11 mouse cellular contexts compared by ENCODE assay signal in genomic region chr1:86614269-86614668, GRCm38 (mm10). TPM values are rescaled to one million over a fixed set of nuclear protein-coding genes. Genes with fewer than 3 reads are reported as not detected.
DNase-seq lines count a peak whose midpoint lies in the region; ATAC-seq and TF ChIP-seq lines count a peak whose summit lies in the region.
"Had no signal": no experiment of that assay in that cellular context is flagged by ENCODE, and none has a peak within 500 bp of the region (broad histone marks: within the 10 kb centered on the region; RNA-seq: fewer than 3 reads in every experiment).

No protein-coding gene starts in this region.

- DNase-seq in heart, postnatal 0 days (ENCODE audit: low spot score): peak; percentile 16
- no peak for DNase-seq in heart, adult 11 months
- peak; percentile 46 for DNase-seq in lung, postnatal 0 days (ENCODE audit: low spot score)
- no peak for DNase-seq in lung, postnatal 14 days
- peak; percentile 34 for DNase-seq in mesoderm, embryonic 11.5 days (ENCODE audit: low read depth, low spot score)
- DNase-seq in urinary bladder, postnatal 25 days (ENCODE audit: low spot score): no peak
- no peak for DNase-seq in urinary bladder, postnatal 36 days (ENCODE audit: low spot score in 2 of 2)

- H3K36me3 ChIP-seq in heart, postnatal 0 days (replicated peaks; ENCODE audit: control insufficient read depth, insufficient read depth, low read length): no peaks in the 10 kb centered on the region
- H3K36me3 ChIP-seq in lung, postnatal 0 days (ENCODE audit: insufficient read depth, low read length): no peaks in the 10 kb centered on the region
- H3K36me3 ChIP-seq: heart, embryonic 15.5 days had no signal

- no peak overlapping the region for H3K9ac ChIP-seq in heart, postnatal 0 days (replicated peaks; ENCODE audit: low read depth, low read length)
- H3K9ac ChIP-seq in lung, postnatal 0 days (replicated peaks; ENCODE audit: low read depth): no peak overlapping the region
- H3K9ac ChIP-seq: embryonic facial prominence, embryonic 13.5 days; heart, embryonic 15.5 days; neural tube, embryonic 12.5 days had no signal

- H3K27me3 ChIP-seq in heart, postnatal 0 days (ENCODE audit: control insufficient read depth, insufficient read depth, low read length): no peaks in the 10 kb centered on the region
- H3K27me3 ChIP-seq in lung, postnatal 0 days (replicated peaks; ENCODE audit: insufficient read depth, low read length): no peaks in the 10 kb centered on the region
- H3K27me3 ChIP-seq: embryonic facial prominence, embryonic 13.5 days; heart, embryonic 15.5 days; neural tube, embryonic 12.5 days had no signal

- TF ChIP-seq CTCF in heart, postnatal 0 days (IDR thresholded peaks at IDR 0.05; ENCODE audit: low read depth): peak; percentile 47
- peak; percentile 63 for TF ChIP-seq CTCF in lung, postnatal 0 days (IDR thresholded peaks at IDR 0.05)

- H3K9me3 ChIP-seq in heart, postnatal 0 days (replicated peaks; ENCODE audit: control insufficient read depth, low read length): no peaks in the 10 kb centered on the region
- H3K9me3 ChIP-seq in lung, postnatal 0 days (ENCODE audit: low read length): no peaks in the 10 kb centered on the region
- H3K9me3 ChIP-seq: embryonic facial prominence, embryonic 13.5 days; heart, embryonic 15.5 days; neural tube, embryonic 12.5 days had no signal

- H3K4me3 ChIP-seq in heart, postnatal 0 days (ENCODE audit: low read depth, low read length): no peak overlapping the region
- no peak overlapping the region for H3K4me3 ChIP-seq in lung, postnatal 0 days (ENCODE audit: low read depth, low read length)
- H3K4me3 ChIP-seq: embryonic facial prominence, embryonic 13.5 days; heart, embryonic 15.5 days; neural tube, embryonic 12.5 days had no signal

- ATAC-seq in heart, postnatal 0 days (ENCODE audit: insufficient read depth, low read depth): no peak
- no peak for ATAC-seq in lung, postnatal 0 days
- ATAC-seq in activated CD4-positive, CD25-positive, alpha-beta regulatory T cell, adult 4 months: peak; percentile 43

- H3K4me2 ChIP-seq in heart, postnatal 0 days (ENCODE audit: low read depth, low read length): no peak overlapping the region
- no peak overlapping the region for H3K4me2 ChIP-seq in lung, postnatal 0 days (replicated peaks; ENCODE audit: low read depth, low read length)
- H3K4me2 ChIP-seq: embryonic facial prominence, embryonic 13.5 days; heart, embryonic 15.5 days; neural tube, embryonic 12.5 days had no signal

- TF ChIP-seq EP300 in heart, postnatal 0 days (IDR thresholded peaks at IDR 0.05; ENCODE audit: low read depth): no peak
- TF ChIP-seq EP300 in lung, postnatal 0 days (IDR thresholded peaks at IDR 0.05): no peak

- H3K4me1 ChIP-seq in heart, postnatal 0 days (ENCODE audit: control insufficient read depth, insufficient read depth): no peaks in the 10 kb centered on the region
- no peaks in the 10 kb centered on the region for H3K4me1 ChIP-seq in lung, postnatal 0 days (ENCODE audit: insufficient read depth, low read depth, low read length)
- H3K4me1 ChIP-seq: embryonic facial prominence, embryonic 13.5 days; heart, embryonic 15.5 days; neural tube, embryonic 12.5 days had no signal

- H3K27ac ChIP-seq in heart, postnatal 0 days (ENCODE audit: low read depth): no peak overlapping the region
- no peak overlapping the region for H3K27ac ChIP-seq in lung, postnatal 0 days (ENCODE audit: low read length)
- H3K27ac ChIP-seq: embryonic facial prominence, embryonic 13.5 days; heart, embryonic 15.5 days; neural tube, embryonic 12.5 days had no signal

RNA-seq across cellular contexts. Expression of gene Cops7b, which starts 31.6 kb away (rescaled TPM):
- 16.0 and 20.7 TPM in 2 replicates for total RNA-seq in heart, postnatal 0 days (2014; rRNA removed; ENCODE audit: low replicate concordance)
- polyA plus RNA-seq in heart, postnatal 0 days (2015; fragmentation: Nextera tagmentation; extraction: Ambion mirVana): 14.0 TPM in 2 replicates
- 18.0 and 19.3 TPM in 2 replicates for polyA plus RNA-seq in lung, postnatal 0 days (2015; fragmentation: Nextera tagmentation; extraction: Ambion mirVana)
- 10 to 100 TPM; 13.9 to 18.2 TPM for polyA plus RNA-seq in activated CD4-positive, CD25-positive, alpha-beta regulatory T cell, adult 4 months (2017; shearing (Covaris generic))

RNA-seq across cellular contexts. Expression of gene Pde6d, which starts 31.8 kb away (rescaled TPM):
- total RNA-seq in heart, postnatal 0 days (2014; rRNA removed; ENCODE audit: low replicate concordance): 19.8 and 25.0 TPM in 2 replicates
- 50.5 and 57.4 TPM in 2 replicates for polyA plus RNA-seq in heart, postnatal 0 days (2015; fragmentation: Nextera tagmentation; extraction: Ambion mirVana)
- polyA plus RNA-seq in lung, postnatal 0 days (2015; fragmentation: Nextera tagmentation; extraction: Ambion mirVana): 43.4 and 50.4 TPM in 2 replicates
- polyA plus RNA-seq in activated CD4-positive, CD25-positive, alpha-beta regulatory T cell, adult 4 months (2017; shearing (Covaris generic)): 10 to 100 TPM; 17.1 to 22.3 TPM

RNA-seq across cellular contexts. Expression of gene Nppc, which starts 56.1 kb away (rescaled TPM):
- not detected in 2 replicates for total RNA-seq in heart, postnatal 0 days (2014; rRNA removed; ENCODE audit: low replicate concordance)
- 0.74 and 1.5 TPM in 2 replicates for polyA plus RNA-seq in heart, postnatal 0 days (2015; fragmentation: Nextera tagmentation; extraction: Ambion mirVana)
- 4.0 and 4.6 TPM in 2 replicates for polyA plus RNA-seq in lung, postnatal 0 days (2015; fragmentation: Nextera tagmentation; extraction: Ambion mirVana)
- not detected for polyA plus RNA-seq in activated CD4-positive, CD25-positive, alpha-beta regulatory T cell, adult 4 months (2017; shearing (Covaris generic))

Comparison
In these comparisons a context has a peak if more than half of its experiments do, and no peak if none do; other contexts are left out.
1. DNase-seq: peak in heart, postnatal 0 days (single experiment), lung, postnatal 0 days (single experiment) and mesoderm, embryonic 11.5 days (single experiment); none in heart, adult 11 months (single experiment), lung, postnatal 14 days (single experiment), urinary bladder, postnatal 25 days (single experiment) and urinary bladder, postnatal 36 days (0 of 2).